Mouse (Mus musculus) cerebral cortex, adult 2 months (tissue): ENCODE data around the gene Ubiad1.

Experiments
- WGBS: fragments of 180-500 bp; shearing (Covaris S2); methylation state at CpG from one replicate; pipeline ENCODE4 v1.1.7; 2018; 5-methylcytosine and 5-hydroxymethylcytosine counted together

The Ubiad1 gene

DNA sequence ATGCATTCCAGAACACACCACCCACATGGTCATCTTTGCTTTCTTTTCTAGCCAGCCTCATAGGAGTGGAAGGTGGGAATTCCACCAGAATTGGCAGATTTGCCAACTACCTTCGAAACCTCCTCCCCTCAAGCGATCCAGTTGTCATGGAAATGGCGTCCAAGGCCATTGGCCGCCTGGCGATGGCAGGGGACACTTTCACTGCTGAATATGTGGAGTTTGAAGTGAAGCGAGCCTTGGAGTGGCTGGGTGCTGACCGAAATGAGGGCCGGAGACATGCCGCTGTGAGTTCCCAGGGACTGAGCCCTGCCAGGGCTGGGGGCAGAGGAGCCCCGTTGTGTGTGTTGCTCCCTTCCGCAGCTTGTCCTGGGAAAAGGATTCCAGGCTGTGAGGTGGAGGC is 9.1 kb upstream of the Ubiad1 start:
- 89% methylated on average over 11 of the region's 11 CpGs for WGBS

DNA sequence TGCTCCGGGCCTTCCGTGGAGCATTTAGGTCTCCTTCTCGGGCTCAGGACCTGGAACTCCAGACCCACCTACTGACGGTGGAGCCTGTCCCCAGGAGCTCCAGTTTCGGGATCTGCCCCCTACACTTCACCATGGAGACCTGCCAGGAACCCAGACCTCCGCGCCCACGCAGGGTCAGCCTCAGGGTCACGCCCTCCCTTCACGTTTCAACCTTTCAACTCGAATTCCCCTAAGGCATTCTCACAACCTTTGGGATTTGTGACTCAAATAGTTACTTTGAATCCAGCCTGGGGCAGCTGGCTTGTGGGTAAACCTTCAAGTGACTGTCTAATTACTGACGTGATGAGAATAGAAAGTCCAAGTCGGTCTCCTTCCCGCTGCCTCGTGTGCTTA is 4.3 kb upstream of the Ubiad1 start:
- under 1% methylated on average over 15 of the region's 15 CpGs for WGBS

DNA sequence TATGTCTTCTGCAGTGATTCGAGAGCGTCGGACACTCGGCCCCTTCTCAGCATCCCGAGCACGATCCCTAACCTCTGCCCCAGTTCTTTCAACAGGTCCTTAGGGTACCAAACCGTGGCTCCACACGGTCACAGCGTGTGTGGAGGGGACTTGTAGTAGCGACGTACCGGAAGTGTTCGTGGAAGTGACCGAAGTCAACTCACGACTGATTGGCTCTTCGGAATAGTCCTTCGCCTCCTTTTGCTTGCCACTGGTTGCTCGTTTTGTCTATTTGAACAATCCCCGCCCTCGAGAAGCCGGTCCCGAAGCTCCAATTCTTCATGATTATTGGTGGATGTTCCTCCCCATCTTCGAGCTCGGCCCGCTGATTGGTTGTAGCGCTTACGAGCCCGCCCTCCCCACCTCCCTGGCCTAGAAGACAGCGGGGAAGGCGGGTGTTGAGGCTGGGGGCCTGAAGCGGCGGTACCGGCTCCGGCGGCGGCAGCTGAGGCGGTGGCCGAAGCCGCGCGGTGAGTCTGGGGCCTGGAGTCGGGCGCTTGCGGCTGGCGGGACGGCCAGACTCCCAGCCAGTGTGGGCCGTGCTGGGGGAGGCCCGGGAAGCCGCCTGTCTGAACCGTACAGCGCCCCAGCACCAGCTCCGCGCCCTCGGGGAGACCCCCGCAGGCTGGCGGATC is 3.7 kb upstream of the Ubiad1 start, which contains the start of gene Mtor:
Gene Mtor, plus strand, starts transcription at position 433 of the 674 bp plus-strand sequence.
- under 1% methylated on average over 56 of the region's 56 CpGs for WGBS

- 96% methylated on average over 7 of the region's 7 CpGs for WGBS
Measured at GRCm38 (mm10) chr4:148442598-148442997, 2.0 kb downstream of the Ubiad1 start.

GRCm38 (mm10) chr4:148441931-148442330 is 2.6 kb downstream of the Ubiad1 start:
- 93% methylated on average over 5 of the region's 5 CpGs for WGBS

DNA sequence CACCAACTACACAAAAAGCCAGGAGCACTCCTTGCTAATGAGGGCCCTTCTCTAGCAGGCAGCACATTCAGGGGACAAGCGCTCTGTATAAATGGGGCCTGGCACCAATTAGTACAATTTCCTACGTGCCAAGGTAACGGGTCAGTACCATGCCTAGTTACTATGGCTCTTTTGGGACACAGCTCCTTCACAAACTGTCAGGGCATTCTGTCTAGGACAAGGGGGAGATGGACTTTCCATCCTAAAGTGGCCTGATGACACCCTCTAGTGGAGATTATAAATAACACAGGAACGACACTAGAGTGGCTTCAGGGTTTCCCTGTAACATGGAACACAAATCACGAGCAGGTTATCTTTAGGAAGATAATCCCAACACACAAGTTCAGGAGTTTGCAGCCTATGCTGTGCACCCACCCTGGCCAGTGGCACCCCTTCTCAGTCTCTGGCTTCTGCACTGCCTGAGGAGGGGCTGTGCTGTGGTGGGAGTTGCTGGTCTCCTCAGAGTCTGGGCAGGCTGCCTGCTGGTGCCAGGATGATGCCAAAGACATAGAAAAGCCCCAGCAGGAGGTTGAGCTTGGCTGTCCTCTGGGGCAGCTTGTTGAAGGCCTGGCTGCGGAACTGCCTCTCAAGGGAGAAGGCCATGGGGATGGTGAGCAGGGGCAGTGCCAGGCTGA is 8.8 kb downstream of the Ubiad1 start:
- WGBS: 41% methylated on average over 6 of the region's 6 CpGs

DNA sequence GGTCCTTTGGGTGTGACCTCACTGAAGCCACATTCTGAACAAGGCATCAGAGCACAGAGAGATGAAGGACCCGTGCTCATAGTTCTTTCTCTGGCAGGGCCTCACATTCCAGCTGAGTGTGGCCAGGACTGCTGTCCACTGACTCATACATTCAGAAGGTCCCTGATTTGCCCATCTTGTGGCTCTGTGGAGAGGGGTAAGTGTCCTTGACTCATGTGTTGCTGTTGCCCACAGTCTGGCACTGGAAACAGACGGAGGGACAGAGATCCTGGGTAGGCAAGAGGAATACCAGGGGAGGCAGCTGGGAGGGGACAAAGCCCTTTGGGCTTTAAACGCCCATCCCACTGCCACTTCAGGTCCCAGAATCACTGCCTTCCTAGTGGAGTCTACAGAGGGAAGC is 9.5 kb downstream of the Ubiad1 start:
- WGBS: 77% methylated on average over 3 of the region's 3 CpGs

DNA sequence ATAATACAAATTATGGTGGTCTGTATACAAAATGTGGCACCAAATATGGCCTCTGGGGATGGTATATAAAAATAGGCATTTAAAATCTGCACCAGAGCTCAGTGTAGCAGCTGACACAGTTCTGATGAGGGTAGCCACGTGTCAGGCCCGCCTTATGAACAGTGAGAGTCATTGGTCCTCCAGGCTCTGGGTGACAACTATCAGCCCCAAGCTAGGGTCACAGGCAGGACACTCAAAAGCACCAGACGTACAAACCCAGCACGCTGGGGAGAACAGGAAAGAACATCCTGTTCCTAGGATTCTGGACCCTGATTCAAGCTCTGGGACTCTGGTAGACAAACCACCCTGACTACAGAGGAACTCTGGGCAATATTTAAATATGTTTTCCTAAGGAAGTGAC is 10.0 kb downstream of the Ubiad1 start:
- WGBS: 67% methylated on average over 4 of the region's 4 CpGs

DNA sequence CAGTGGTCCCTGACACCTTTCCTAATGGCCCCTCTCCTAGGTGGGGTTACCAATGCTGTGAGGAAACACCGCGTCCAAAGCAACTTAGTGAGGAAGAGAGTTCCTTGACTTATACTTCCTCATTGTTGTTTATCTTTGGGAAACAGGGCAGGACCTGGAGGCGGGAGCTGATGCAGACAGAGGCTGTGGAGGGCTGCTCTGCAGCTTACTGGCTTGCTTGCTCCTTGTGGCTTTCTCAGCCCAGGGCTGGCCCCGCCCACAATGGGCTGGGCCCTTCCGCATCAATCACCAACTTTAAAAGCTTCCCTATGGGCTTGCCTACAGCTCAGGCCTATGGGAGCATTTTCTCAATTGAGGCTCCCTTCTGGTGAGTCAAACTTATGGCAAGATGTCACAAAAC is 10.8 kb downstream of the Ubiad1 start:
- 88% methylated on average over 5 of the region's 5 CpGs for WGBS

DNA sequence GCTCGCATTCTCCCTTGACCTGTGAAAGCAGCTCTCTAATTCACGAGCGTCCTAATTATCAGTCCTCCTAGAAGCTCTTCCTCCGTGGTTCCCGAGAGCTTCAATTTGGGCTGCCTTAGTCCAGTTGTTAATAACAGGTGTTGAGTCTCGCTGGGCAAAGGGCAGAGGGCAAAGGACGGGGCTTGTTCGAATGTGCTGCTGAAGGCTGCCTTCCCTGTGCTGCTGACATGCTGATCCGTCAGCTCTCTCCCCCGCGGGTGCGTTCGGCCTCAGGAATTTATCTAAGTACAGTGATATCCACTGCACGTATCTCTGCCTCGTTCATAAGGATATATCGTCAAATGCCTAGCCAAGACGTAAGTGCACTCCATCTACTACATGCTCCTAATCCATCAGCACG is 11.2 kb downstream of the Ubiad1 start:
- 96% methylated on average over 18 of the region's 18 CpGs for WGBS

DNA sequence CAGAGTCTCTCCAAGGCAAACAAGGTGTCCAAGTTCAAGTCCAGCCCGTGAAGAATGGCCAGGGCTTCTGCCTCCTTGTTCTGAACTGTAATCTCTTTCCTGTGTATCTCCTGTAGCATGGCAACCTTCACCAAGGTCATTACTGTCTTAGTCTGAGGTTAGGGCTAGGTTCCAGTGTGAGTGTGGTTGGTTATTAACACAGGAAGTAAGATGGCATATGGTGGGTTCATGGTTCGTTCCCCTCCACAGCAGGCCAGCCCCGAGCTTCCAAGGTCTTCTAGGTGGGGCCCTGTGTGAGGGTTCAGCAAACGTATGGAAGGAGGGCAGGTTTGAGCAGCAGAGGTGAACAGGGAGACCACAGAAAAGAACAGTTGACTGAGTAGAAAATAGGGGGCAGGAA is 12.1 kb downstream of the Ubiad1 start:
- WGBS: 91% methylated on average over 4 of the region's 4 CpGs

- WGBS: 86% methylated on average over 11 of the region's 11 CpGs
Measured at GRCm38 (mm10) chr4:148430880-148431519, 13.6 kb downstream of the Ubiad1 start.

DNA sequence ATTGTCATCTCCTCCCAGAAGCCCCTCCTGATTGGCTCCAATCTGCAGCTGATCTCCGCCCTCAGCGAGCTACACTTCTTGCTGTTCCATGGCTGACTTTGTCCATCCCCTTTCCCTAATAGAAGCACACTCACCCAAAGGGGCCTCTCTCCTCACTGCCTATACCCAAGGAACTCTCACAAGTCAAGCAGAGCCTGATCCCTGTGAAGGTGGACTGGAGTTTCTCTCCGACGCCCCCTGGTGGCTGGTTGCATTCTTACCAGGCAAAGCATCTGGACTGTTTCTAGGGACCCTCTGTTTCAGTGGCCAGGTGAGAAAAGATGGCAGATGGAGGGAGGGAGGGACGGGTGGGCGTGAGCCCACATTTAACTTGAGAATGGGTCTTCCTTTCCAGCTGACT is 14.9 kb downstream of the Ubiad1 start:
- WGBS: 24% methylated on average over 6 of the region's 6 CpGs

- 77% methylated on average over 11 of the region's 11 CpGs for WGBS
Measured at GRCm38 (mm10) chr4:148429121-148429520, 15.4 kb downstream of the Ubiad1 start.

- WGBS: 87% methylated on average over 5 of the region's 5 CpGs
Measured at GRCm38 (mm10) chr4:148428544-148428943, 16.0 kb downstream of the Ubiad1 start.

GRCm38 (mm10) chr4:148426950-148427850 is 17.4 kb downstream of the Ubiad1 start:
- 82% methylated on average over 10 of the region's 10 CpGs for WGBS

DNA sequence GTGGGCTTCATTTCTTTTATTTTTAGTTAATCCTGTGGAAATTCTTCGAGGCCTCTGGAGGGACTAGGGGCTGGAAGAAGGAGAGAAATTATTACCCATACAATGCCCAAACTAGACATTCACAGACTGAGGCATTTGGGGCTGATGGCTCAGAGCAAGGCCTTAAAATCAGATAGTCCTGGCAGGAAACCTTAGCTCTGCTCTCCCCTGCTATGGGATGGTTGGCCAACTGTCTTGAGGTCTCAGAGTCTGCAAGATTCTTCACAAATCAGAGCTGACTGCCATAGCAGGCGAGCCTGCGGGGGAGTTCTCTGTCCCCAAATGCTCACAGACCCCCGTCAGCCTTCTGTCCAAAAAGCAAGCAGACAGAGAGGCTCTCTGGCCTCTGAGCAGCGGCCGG is 27.0 kb downstream of the Ubiad1 start:
- 69% methylated on average over 6 of the region's 6 CpGs for WGBS

GRCm38 (mm10) chr4:148417074-148417526 is 27.5 kb downstream of the Ubiad1 start:
- 52% methylated on average over 11 of the region's 11 CpGs for WGBS

DNA sequence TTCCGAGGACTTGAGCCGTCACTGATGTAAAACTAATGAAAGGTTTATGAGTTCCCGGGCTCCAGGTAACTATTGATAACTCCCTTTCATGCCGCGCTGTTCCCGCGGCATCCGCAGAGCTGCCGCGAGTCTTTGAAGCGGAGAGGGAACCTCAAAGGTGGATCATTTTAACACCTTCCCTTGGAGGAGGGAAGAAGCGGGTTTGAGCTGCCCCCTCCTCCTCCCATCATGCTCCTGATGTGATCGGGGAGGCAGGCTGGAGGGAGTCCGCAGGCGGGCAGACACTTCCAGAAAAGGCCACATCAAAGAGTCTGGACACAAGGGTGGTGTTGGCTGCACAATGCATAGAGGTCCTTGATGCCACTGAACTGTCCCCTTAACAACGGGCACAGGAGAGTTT is 29.0 kb downstream of the Ubiad1 start:
- 47% methylated on average over 16 of the region's 16 CpGs for WGBS

- WGBS: 84% methylated on average over 10 of the region's 10 CpGs
Measured at GRCm38 (mm10) chr4:148408256-148408975, 36.2 kb downstream of the Ubiad1 start.

- WGBS: 63% methylated on average over 13 of the region's 13 CpGs
Measured at GRCm38 (mm10) chr4:148405255-148405788, 39.2 kb downstream of the Ubiad1 start.
